Mouse (Mus musculus) ES-E14 (cell line): ENCODE measurements around the gene Slc52a3. TPM values are rescaled to one million over a fixed set of nuclear protein-coding genes. Genes with fewer than 3 reads are reported as not detected.

Source experiments
- DNase-seq: peaks from one replicate; pipeline ENCODE4 v3.0.0-alpha.2; 2013; ENCODE audit warnings: low read depth, low spot score
- H3K27ac ChIP-seq: 2 replicates; pipeline ENCODE4 v1.5.1; 2012; ENCODE audit warnings: low read depth, mild to moderate bottlenecking, low read length, moderate library complexity, mixed read lengths; ENCODE audit not compliant: poor library complexity, insufficient read depth, severe bottlenecking
- H3K36me3 ChIP-seq: 2 replicates; pipeline ENCODE4 v1.6.1; 2012; ENCODE audit warnings: mild to moderate bottlenecking, low read length, moderate library complexity, mixed read lengths; ENCODE audit not compliant: control insufficient read depth, poor library complexity, insufficient read depth, severe bottlenecking
- H3K4me1 ChIP-seq, 2 experiments: fragments of 150-350 bp in 1 of 2; sonication (generic) in 1 of 2; 2 replicates each; pipeline ENCODE4 v1.6.1; 2012; ENCODE audit warnings: low read length in 2 of 2, mild to moderate bottlenecking in 1 of 2, mixed read lengths in 1 of 2; ENCODE audit not compliant: control insufficient read depth in 2 of 2, insufficient read depth in 2 of 2, poor library complexity in 1 of 2
- H3K4me3 ChIP-seq, 2 experiments: fragments of 150-350 bp in 1 of 2; sonication (generic) in 1 of 2; 2 replicates each; pipeline ENCODE4 v1.5.1; 2012; ENCODE audit warnings: low read length in 2 of 2, low read depth in 1 of 2, mild to moderate bottlenecking in 1 of 2, mixed read lengths in 1 of 2; ENCODE audit not compliant: insufficient read depth in 1 of 2, poor library complexity in 1 of 2, severe bottlenecking in 1 of 2
- H3K9ac ChIP-seq: 2 replicates; pipeline ENCODE4 v1.6.1; 2012; ENCODE audit warnings: low read depth, mild to moderate bottlenecking, low read length, mixed read lengths; ENCODE audit not compliant: poor library complexity, insufficient read depth, severe bottlenecking
- H3K9me3 ChIP-seq: fragments of 150-350 bp; sonication (generic); 2 replicates; pipeline ENCODE4 v1.6.1; 2012; ENCODE audit warnings: low read depth, mild to moderate bottlenecking, low read length; ENCODE audit not compliant: control insufficient read depth, insufficient read depth
- CHD2 ChIP-seq: IDR thresholded peaks from 2 replicates; pipeline ENCODE4 v1.6.1; 2014; ENCODE audit warnings: mild to moderate bottlenecking, low read depth, low read length, inconsistent platforms
- HCFC1 ChIP-seq: IDR thresholded peaks from 2 replicates; pipeline ENCODE4 v1.6.1; 2012; ENCODE audit warnings: low read length, inconsistent platforms, borderline replicate concordance; ENCODE audit not compliant: insufficient read depth
- MAFK ChIP-seq: IDR thresholded peaks from 2 replicates; pipeline ENCODE4 v1.6.1; 2014; ENCODE audit warnings: mild to moderate bottlenecking, low read depth, low read length, inconsistent platforms; ENCODE audit not compliant: insufficient read depth
- ZC3H11A ChIP-seq: IDR thresholded peaks from 2 replicates; pipeline ENCODE4 v1.6.1; 2012; ENCODE audit warnings: low read depth, mild to moderate bottlenecking, inconsistent platforms, low read length, borderline replicate concordance
- ZNF384 ChIP-seq: IDR thresholded peaks from 2 replicates; pipeline ENCODE4 v1.6.1; 2012; ENCODE audit warnings: low read depth, low read length, inconsistent platforms
- in situ Hi-C, 2 experiments: fragments of 600-800 bp; cut with MboI; formaldehyde crosslinking; loops; one replicate each; pipeline ENCODE4 v1.15.1; 2025; ENCODE audit warnings: low sequenced_read_pairs in 2 of 2, inconsistent platforms in 1 of 2; ENCODE audit not compliant: unreplicated experiment in 2 of 2
- total RNA-seq: library from RNA; depleted of rRNA; stranded (reverse); fragments of 300-350 nt; gene quantifications from 2 replicates; pipeline ENCODE4 v1.2.3, GENCODE M21; 2012

The Slc52a3 gene
- total RNA-seq, 1 experiment = 4.4 TPM

DNA sequence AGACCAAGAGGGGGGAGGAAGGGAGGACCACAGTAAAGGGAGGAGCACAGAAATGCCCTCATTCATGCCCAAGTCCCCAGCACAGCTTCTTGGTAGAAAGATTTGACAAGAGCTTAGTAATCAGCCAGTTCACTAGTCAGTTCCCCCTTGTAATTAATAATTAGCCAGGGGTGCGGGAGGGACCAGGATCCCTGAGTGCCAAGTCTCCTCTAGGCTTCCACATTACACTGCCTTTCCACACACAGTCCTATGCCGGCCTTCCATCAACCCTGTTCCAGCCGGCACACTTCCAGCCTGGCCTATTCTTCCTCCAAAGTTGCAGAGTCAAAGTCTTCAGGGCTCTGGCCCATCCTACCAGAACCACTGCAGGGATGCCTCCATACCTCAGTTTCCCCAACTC lies 20.2 kb upstream of the Slc52a3 start:
- Histone ChIP-seq H3K4me1 (peaks cover 11 to 31% of the 10 kb centered on the region in 2 experiments; a peak in 2 of 4 replicates), H3K36me3 (no peaks in the 10 kb centered on the region; the same call in 1 of the 2 replicates), H3K9me3 (no peaks in the 10 kb centered on the region), H3K27ac (no peak overlapping the region), H3K9ac (no peak overlapping the region), H3K4me3 (no peak overlapping the region)
- DNase-seq = no peak
- TF ChIP-seq HCFC1 = no peak
- TF ChIP-seq MAFK = no peak
- TF ChIP-seq CHD2 = no peak
- no peak for TF ChIP-seq ZC3H11A
- no peak for TF ChIP-seq ZNF384
- in situ Hi-C loops = no loop called here

DNA sequence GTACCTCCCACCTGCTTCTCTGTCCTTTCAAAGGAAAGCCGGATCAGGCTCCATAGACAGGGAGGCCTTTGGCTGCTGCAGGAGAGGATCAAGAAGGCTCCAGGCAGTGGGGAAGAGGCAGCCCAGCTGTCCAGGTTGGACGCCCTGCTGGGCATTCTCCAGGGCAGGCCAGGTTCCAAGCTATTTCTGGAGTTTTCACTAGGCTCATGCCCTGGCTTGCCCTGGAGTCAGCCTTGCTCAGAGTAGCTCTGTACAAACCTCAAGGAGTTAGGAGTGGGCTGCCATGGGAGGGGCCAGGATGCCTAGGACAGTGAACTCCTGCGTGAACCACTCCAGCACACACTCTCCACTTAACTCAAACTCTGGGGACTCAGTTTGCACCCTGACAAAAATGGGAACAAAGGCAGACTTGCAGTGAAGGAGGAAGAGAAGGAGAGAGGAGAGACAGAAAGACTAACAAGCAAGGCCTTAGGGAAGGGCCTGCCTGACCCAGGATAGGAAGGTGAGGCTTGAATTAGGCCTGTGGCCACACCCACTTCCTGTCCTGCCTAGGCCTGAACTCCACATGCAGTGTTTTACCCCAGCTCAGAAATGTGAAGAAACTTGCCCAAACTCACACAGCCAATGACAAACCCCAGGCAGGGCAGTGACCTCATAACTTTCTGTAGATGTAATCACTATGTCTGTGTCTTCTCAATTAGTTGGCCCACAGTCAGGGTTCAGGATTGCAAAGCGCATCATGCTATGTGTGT lies 18.4 kb upstream of the Slc52a3 start:
- H3K4me1 ChIP-seq = peaks cover 8 to 21% of the 10 kb centered on the region in 2 experiments; a peak in 2 of 4 replicates
- no peaks in the 10 kb centered on the region for H3K9me3 ChIP-seq
- H3K36me3 ChIP-seq = no peaks in the 10 kb centered on the region; the same call in 1 of the 2 replicates
- no peak for TF ChIP-seq CHD2
- TF ChIP-seq ZC3H11A = no peak
- TF ChIP-seq ZNF384 = no peak
- no peak for TF ChIP-seq HCFC1
- no peak for TF ChIP-seq MAFK
- H3K27ac ChIP-seq = peak overlapping the region; percentile 24; the same call in 1 of the 2 replicates
- in situ Hi-C loops = no loop called here
- no peak for DNase-seq
- H3K4me3 ChIP-seq = no peak overlapping the region
- H3K9ac ChIP-seq = peak overlapping the region; percentile 32; the same call in 1 of the 2 replicates

DNA sequence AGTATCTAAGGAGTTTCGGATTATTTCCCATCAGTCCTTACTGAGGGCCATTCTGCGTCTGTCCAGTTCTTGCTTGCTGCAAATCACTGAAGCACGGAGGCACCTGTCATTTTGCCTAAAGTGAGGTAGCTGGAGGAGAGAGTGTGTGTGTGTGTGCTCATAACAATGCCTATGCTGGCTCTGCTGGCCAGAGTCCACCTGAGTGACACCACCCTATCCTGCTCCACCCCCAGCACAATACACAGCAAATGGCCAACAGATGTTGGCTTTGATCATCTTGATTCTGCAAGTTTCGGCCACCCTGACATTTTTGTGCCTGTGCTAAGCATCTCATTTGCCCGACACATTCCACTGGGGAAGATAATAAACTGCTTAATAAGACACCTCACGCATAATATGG lies 17.8 kb upstream of the Slc52a3 start:
- Histone ChIP-seq H3K4me3 (no peak overlapping the region), H3K9me3 (no peaks in the 10 kb centered on the region), H3K4me1 (peaks cover 4 to 17% of the 10 kb centered on the region in 2 experiments; a peak in 2 of 4 replicates), H3K36me3 (no peaks in the 10 kb centered on the region; the same call in 1 of the 2 replicates), H3K9ac (no peak overlapping the region), H3K27ac (no peak overlapping the region)
- no peak for TF ChIP-seq ZC3H11A
- no peak for TF ChIP-seq MAFK
- no peak for TF ChIP-seq ZNF384
- TF ChIP-seq HCFC1 = no peak
- no peak for TF ChIP-seq CHD2
- DNase-seq = no peak
- in situ Hi-C loops = no loop called here

DNA sequence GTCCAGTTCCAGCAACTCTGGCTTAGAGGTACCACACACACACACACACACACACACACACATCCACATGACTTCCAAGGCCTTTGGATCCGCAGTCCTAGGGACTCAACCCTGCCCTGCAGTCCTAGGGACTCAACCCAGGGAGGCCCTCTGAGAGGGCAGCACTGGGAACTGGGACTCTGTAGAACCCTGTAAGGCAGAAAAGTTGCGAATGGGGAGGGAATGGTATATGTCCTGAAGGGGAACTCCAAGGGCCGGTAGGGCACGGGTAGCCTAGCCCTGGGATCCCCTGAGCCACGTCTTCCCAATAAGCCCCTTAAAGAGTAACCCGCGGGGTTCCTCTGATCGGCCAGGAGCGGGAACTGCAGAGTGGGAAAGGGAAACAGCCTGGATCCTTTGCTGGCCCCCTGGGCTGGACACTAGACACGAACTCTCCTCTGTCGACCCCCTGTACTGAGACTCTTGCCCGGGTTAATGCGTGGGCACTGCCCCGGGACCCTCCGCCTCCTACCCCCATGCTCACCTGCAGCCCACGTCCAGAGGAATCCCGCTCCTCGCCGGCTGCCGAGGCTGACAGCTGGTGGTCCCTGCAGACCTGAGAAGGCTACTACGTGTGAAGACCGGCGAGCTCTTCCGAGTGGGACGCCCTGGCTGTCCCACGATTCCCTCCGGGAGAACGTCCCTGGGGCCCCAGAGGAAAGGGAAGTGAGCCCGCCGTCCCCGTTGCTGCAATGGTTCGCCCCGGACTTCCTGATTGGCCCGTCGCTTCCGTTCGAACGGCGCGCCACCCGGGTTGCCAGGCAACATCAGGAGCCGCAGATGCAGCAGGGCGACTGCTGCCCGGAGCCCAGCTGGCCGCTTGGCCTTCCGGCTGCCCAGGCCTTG lies 16.6 kb upstream of the Slc52a3 start, which contains the start of gene Fam110a:
Fam110a (minus strand) TSS at position 750 of the 885 bp plus-strand sequence.
- Histone ChIP-seq H3K4me1 (peaks cover 3 to 12% of the 10 kb centered on the region in 2 experiments; a peak in 1 of 4 replicates), H3K4me3 (peak within 1 kb of the TSS; percentile 75 to 85), H3K36me3 (no peaks in the 10 kb centered on the region; the same call in 1 of the 2 replicates), H3K27ac (no peak within 1 kb of the TSS), H3K9ac (peak within 1 kb of the TSS; percentile 77), H3K9me3 (no peaks in the 10 kb centered on the region)
- no peak for DNase-seq
- in situ Hi-C loops = no loop called here
- TF ChIP-seq MAFK = no peak
- no peak for TF ChIP-seq HCFC1
- no peak for TF ChIP-seq ZNF384
- TF ChIP-seq ZC3H11A = no peak
- TF ChIP-seq CHD2 = no peak
